Mouse (Mus musculus) hindbrain, postnatal 0 days (tissue): ENCODE results near the gene Mrgprb3. TPM values are rescaled to one million over a fixed set of nuclear protein-coding genes. Genes with fewer than 3 reads are reported as not detected.

ENCODE experiments used
- ATAC-seq: fragments of 200-750 bp; cut with Nextera tagmentation; 2 replicates; pipeline ENCODE4 v1.8.0; 2017; ENCODE audit warnings: mild to moderate bottlenecking, moderate TSS enrichment, moderate library complexity
- DNase-seq: peaks from one replicate; pipeline ENCODE4 v3.0.0-alpha.2; 2015; ENCODE audit warnings: low spot score
- H3K27ac ChIP-seq: fragments of 300-500 bp; sonication (generic); 2 replicates; pipeline ENCODE4 v1.5.1; 2014; ENCODE audit warnings: mild to moderate bottlenecking
- H3K27me3 ChIP-seq: fragments of 300-500 bp; sonication (generic); 2 replicates; pipeline ENCODE4 v1.6.1; 2014; ENCODE audit warnings: low read length, mixed read lengths; ENCODE audit not compliant: insufficient read depth
- H3K36me3 ChIP-seq: fragments of 300-500 bp; sonication (generic); 2 replicates; pipeline ENCODE4 v1.6.1; 2014; ENCODE audit warnings: low read length, mixed read lengths; ENCODE audit not compliant: insufficient read depth
- H3K4me1 ChIP-seq: fragments of 300-500 bp; sonication (generic); 2 replicates; pipeline ENCODE4 v1.6.1; 2014; ENCODE audit warnings: antibody characterized with exemption, low read length, mixed read lengths; ENCODE audit not compliant: insufficient read depth
- H3K4me2 ChIP-seq: fragments of 300-500 bp; sonication (generic); 2 replicates; pipeline ENCODE4 v1.6.1; 2014; ENCODE audit warnings: low read depth, mild to moderate bottlenecking, low read length, moderate library complexity, mixed read lengths
- H3K4me3 ChIP-seq: fragments of 300-500 bp; sonication (generic); 2 replicates; pipeline ENCODE4 v1.5.1; 2014; ENCODE audit warnings: low read length
- H3K9ac ChIP-seq: fragments of 300-500 bp; sonication (generic); replicated peaks from 2 replicates; pipeline ENCODE4 v1.6.1; 2014; ENCODE audit warnings: mild to moderate bottlenecking, low read length, moderate library complexity, mixed read lengths
- H3K9me3 ChIP-seq: fragments of 300-500 bp; sonication (generic); 2 replicates; pipeline ENCODE4 v1.6.1; 2016; ENCODE audit warnings: low read length, mixed read lengths
- CTCF ChIP-seq: IDR thresholded peaks from 2 replicates; pipeline ENCODE4 v1.5.1; 2016; ENCODE audit warnings: antibody characterized with exemption, control low read depth, low read depth
- WGBS: fragments of 180-500 bp; shearing (Covaris S2); extraction: QIAGEN DNeasy Blood & Tissue Kit; methylation state at CpG from one replicate; pipeline ENCODE4 v1.1.7; 2014; 5-methylcytosine and 5-hydroxymethylcytosine counted together
- polyA plus RNA-seq: library from polyadenylated mRNA; unstranded; fragments of >200 nt; fragmentation: Nextera tagmentation; extraction: Ambion mirVana; gene quantifications from 2 replicates; pipeline ENCODE4 v1.2.1, GENCODE M21; 2015
- total RNA-seq: library from RNA; depleted of rRNA; stranded (reverse); fragments of >200 nt; gene quantifications from 2 replicates; pipeline ENCODE4 v1.2.3, GENCODE M21; 2014; rRNA removed

The Mrgprb3 gene
- total RNA-seq (not detected in 2 replicates), polyA plus RNA-seq (not detected in 2 replicates)

DNA sequence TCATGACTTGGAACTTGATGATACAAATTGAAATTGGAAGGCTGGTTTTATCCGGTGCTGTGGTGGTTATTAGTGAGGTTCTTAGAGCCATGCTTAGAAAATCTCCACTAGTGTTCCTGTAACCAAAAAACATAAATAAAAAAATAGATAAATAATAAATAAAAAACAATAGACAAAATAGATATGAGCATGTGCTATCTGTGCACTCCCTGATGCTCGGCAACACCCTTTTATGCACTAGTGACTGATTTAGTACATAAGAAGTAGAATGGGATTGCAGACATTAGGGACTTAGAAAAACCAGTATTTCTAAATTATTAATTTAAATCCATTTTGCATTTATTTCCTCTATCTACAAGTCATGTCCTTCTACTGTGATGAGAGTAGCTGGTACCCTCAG, at the start of gene Mrgprb3:
Gene Mrgprb3 (minus strand): TSS at position 101 of the 400 bp plus-strand sequence.
- H3K4me1 ChIP-seq: no peaks in the 10 kb centered on the region
- no peak for ATAC-seq
- WGBS: 92% methylated on average over 2 of the region's 2 CpGs
- H3K4me3 ChIP-seq: no peak within 1 kb of the TSS
- no peak for DNase-seq
- H3K27me3 ChIP-seq: no peaks in the 10 kb centered on the region
- no peaks in the 10 kb centered on the region for H3K9me3 ChIP-seq
- TF ChIP-seq CTCF: no peak
- H3K27ac ChIP-seq: no peak within 1 kb of the TSS
- H3K36me3 ChIP-seq: no peaks in the 10 kb centered on the region
- H3K4me2 ChIP-seq: no peak within 1 kb of the TSS
- H3K9ac ChIP-seq: no peak within 1 kb of the TSS

Other genes with a start within 250 kb of the Mrgprb3 start
- gene Mrgprb1, start 187.5 kb downstream of the Mrgprb3 start, total RNA-seq: not detected in 2 replicates
- not detected in 2 replicates for gene Mrgprb1, start 187.5 kb downstream of the Mrgprb3 start, polyA plus RNA-seq
- not detected in 2 replicates for gene Mrgprx2, start 144.5 kb downstream of the Mrgprb3 start, total RNA-seq
- gene Mrgprx2, start 144.5 kb downstream of the Mrgprb3 start, polyA plus RNA-seq: not detected in 2 replicates
- gene Mrgprb2, start 85.7 kb downstream of the Mrgprb3 start, total RNA-seq: 0.16 TPM in 1 of 2 replicates, not detected in the other
- not detected in 2 replicates for gene Mrgprb2, start 85.7 kb downstream of the Mrgprb3 start, polyA plus RNA-seq
- gene Zdhhc13, start 145.2 kb upstream of the Mrgprb3 start, total RNA-seq: 43.3 and 55.5 TPM in 2 replicates
- gene Zdhhc13, start 145.2 kb upstream of the Mrgprb3 start, polyA plus RNA-seq: 22.6 and 25.5 TPM in 2 replicates
- not detected in 2 replicates for gene Csrp3, start 204.2 kb upstream of the Mrgprb3 start, total RNA-seq
- not detected in 2 replicates for gene Csrp3, start 204.2 kb upstream of the Mrgprb3 start, polyA plus RNA-seq
- 2.6 and 4.8 TPM in 2 replicates for gene E2f8, start 237.8 kb upstream of the Mrgprb3 start, total RNA-seq
- 1.8 and 2.0 TPM in 2 replicates for gene E2f8, start 237.8 kb upstream of the Mrgprb3 start, polyA plus RNA-seq